Mouse (Mus musculus) mesoderm, embryonic 11.5 days (tissue): ENCODE measurements at regions not wholly inside any gene's neighbourhood (a gene's known extent, or its start where the extent isn't known, plus 50 kb on each side); places are given as distances from the start of the nearest gene placed in this dataset.

Experiments
- DNase-seq: peaks from one replicate; pipeline ENCODE4 v3.0.0-alpha.2; 2012; ENCODE audit warnings: low read depth, low spot score

DNA sequence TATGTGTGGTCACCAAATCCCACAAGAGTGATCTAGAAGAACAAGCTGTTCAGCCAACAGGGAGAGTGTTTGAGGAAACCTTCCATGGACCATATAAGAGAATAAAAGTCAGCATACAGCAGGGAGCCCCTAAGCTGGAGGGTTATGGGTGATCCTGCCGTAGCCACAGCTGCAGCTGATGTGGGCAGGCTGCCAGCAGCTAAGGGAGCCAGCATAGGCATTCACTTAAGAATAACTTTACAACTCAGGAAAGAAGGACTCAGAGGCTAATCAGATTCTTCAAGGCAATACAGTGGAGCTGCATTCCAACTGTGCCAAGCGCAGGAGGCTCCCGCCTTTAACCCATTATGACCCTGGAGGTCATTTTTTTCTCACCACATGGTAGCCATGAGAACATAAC, 121.6 kb downstream of the Uck2 start:
- DNase-seq, result peak; percentile 24

DNA sequence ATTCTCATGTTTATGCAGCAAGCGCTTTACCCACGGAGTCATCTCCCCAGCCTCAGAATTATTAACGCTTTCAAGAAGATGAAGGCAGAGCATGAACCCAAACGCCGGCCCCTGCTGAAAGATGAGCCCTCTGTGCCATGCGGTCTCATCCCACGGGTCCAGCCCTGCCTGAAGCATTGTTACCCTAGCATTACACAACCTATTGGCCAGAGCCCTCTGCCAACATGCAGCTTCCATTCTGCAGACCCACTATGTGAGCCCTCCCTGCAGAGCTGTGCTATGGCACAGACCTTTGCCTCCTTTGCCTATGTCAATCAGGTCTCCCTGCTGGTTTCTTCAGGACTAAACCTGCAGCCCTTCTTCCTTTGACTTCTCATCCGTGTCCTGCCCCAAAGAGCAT, 122.6 kb downstream of the Uck2 start:
- DNase-seq, result no peak

DNA sequence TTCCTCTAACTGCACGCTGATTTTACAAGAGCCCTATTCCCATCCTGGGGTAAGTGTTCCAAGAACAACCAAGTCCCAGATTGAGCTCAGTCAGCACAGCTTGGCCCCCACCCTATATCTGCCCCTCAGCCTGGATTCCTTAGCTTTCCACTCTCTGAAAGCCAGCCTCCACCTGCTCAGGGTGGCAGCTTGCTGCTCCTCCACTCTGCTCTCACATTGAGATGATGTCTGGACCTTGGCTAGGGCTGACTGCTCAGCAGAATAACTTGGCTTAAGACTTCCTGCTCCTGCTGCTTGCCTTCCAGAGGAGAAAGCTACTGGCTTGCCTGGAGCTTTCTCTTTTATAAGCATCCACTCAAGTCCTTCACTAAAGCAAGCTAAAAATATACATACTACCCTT, 125.6 kb downstream of the Uck2 start:
- no peak for DNase-seq

DNA sequence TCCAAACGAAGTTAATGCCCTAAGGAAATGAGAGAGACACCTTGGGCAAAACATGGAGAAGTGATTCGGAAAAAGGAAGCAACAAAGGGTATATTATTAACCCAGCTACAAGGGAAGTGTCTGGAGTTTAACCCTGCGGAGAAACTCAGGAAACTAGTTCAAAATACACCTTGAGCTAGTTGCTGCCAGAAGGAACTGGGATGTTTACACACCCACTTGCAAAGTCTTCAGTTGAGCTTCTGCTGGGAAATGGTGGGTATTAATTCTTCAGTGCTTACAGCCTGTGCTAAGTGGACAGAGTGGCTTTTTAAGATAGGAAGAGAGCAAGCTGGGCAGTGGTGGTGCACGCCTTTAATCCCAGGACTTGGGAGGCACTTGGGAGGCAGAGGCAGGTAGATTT, 132.7 kb downstream of the Uck2 start:
- no peak for DNase-seq

DNA sequence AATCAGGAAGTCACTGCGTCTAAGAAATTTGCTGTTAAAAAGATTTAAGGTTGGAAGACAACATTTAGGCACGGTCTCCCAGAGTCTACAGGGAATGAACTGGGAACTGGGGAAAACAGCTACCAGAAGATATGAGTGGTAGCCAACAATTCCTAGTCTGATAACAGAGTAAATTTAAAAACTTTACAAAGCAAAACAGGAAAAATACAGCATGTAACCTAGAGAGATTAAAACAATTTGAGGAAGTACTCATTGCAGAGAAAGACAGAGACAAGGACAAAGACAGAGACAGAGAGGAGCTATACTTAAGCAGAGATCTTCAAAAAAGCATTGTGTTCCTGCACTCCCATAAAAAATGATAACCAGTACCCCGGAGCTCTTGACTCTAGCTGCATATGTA, 140.8 kb downstream of the Uck2 start:
- no peak for DNase-seq

DNA sequence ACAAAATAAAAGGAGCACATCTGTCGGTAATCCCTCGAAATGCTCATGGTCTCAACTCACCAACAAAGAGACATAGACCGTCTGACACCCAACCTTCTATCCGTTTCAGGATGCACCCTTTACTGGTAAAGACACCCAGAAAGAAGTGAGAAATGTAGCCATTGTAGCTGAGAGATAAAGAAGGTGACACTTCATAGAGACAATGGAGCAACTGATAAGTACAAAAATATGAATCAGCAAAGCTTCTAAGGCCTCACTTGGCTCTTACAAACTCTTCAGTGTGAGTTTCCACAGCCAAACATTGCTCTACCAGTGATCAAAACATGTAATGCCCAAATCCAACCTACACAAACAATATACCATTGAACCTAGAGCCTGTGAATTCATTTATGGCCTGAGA, 141.3 kb downstream of the Uck2 start:
- DNase-seq, result no peak
